Comparison of ENCODE assay signal across 11 mouse cellular contexts in genomic region chr13:80939228-80939627, GRCm38 (mm10). TPM values are rescaled to one million over a fixed set of nuclear protein-coding genes. Genes with fewer than 3 reads are reported as not detected.
DNase-seq lines count a peak whose midpoint lies in the region; ATAC-seq lines count a peak whose summit lies in the region.
"Had no signal": no experiment of that assay in that cellular context is flagged by ENCODE, and none has a peak within 500 bp of the region (broad histone marks: within the 10 kb centered on the region; RNA-seq: fewer than 3 reads in every experiment).

No protein-coding gene starts in this region.

- no peak for ATAC-seq in megakaryocyte-erythroid progenitor cell, adult 5-6 weeks (replicated peaks; ENCODE audit: low FRiP score, low TSS enrichment, poor library complexity, severe bottlenecking)
- ATAC-seq: midbrain, embryonic 13.5 days had no signal

- DNase-seq in cerebellum, postnatal 10 days = peak; percentile 34 to 35
- DNase-seq in cerebellum, adult 18-20 months = no peak
- DNase-seq in adipocyte (ENCODE audit: low spot score) = peak; percentile 73
- peak; percentile 48 for DNase-seq in heart, adult 8-10 months (ENCODE audit: low spot score)
- DNase-seq in lung, postnatal 10 days = peak; percentile 66
- no peak for DNase-seq in testis, postnatal 14 days (ENCODE audit: low spot score)
- no peak for DNase-seq in frontal cortex, postnatal 25 days (ENCODE audit: low spot score in 2 of 2)
- DNase-seq: B cell, adult 2 months; kidney, postnatal 10 days had no signal

RNA-seq across cellular contexts. Expression of gene Arrdc3, which starts 56.0 kb away (rescaled TPM):
- total RNA-seq in heart, adult 8-10 months (2022) = 10 to 100 TPM; 25.2 to 40.2 (median 31.2) TPM
- total RNA-seq in megakaryocyte-erythroid progenitor cell, adult 5-6 weeks (2014; fragmentation: Nextera tagmentation) = 17.6 and 32.8 TPM in 2 replicates
- total RNA-seq in megakaryocyte-erythroid progenitor cell, adult 5-6 weeks (2017) = 18.9 and 31.6 TPM in 2 replicates

Comparison
In these comparisons a context has a peak if more than half of its experiments do, and no peak if none do; other contexts are left out.
1. DNase-seq: peak in cerebellum, postnatal 10 days (2 of 2), adipocyte (single experiment), heart, adult 8-10 months (single experiment) and lung, postnatal 10 days (single experiment); none in cerebellum, adult 18-20 months (0 of 2), testis, postnatal 14 days (single experiment) and frontal cortex, postnatal 25 days (0 of 2).